Mouse (Mus musculus): ENCODE data around the gene Hif1an.

DNA sequence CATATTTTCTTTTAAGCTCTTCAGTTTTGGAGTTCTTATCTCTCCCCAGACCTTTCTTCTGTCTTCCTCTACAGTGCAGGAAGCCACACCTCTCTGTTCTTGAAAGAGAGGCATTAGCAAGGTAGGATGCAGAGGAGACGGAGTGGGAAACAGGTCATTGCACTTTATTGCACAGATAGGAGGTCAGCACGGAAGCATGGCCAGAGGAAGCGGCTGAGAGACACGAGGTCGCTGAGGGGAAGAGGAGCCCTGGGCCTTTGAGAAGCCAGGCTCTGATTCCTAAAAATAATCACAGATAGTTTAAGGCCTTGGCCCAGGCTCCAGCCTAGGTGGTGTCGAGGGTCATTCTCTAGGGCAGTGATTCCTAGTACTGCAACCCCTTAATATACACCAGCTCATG is 46.9 kb upstream of the Hif1an start:
- TF ChIP-seq CTCF (IDR thresholded peaks at IDR 0.05; ENCODE audit: low read depth) (no peak), EP300 (IDR thresholded peaks at IDR 0.05; ENCODE audit: low read depth) (no peak)
